7 mouse cellular contexts compared by ENCODE assay signal in genomic region chr2:3122571-3122970, GRCm38 (mm10). TPM values are rescaled to one million over a fixed set of nuclear protein-coding genes. Genes with fewer than 3 reads are reported as not detected.
"Had no signal": no experiment of that assay in that cellular context is flagged by ENCODE, and none has a peak within 500 bp of the region (broad histone marks: within the 10 kb centered on the region; RNA-seq: fewer than 3 reads in every experiment).

No protein-coding gene starts in this region.

- DNase-seq: kidney, postnatal 4 days; liver; liver, embryonic 13.5 days; liver, postnatal 0 days; retina, postnatal 1 day; thymus, postnatal 4 days had no signal

RNA-seq across cellular contexts. Expression of gene Fam171a1, which starts 8.5 kb away (rescaled TPM):
- total RNA-seq: monocyte, adult 5-6 weeks had no signal
